Mouse (Mus musculus): Measurements from ENCODE around the gene Dnmt3l. TPM values are rescaled to one million over a fixed set of nuclear protein-coding genes. Genes with fewer than 3 reads are reported as not detected.
"Not testable (repeated sequence)": the region's sequence is repeated elsewhere in the genome, so short reads cannot be mapped to it uniquely, and the experiment has no call there.

The Dnmt3l gene
- total RNA-seq, 2 experiments from 2014 or later = 0.54 TPM; not detected in 1

DNA sequence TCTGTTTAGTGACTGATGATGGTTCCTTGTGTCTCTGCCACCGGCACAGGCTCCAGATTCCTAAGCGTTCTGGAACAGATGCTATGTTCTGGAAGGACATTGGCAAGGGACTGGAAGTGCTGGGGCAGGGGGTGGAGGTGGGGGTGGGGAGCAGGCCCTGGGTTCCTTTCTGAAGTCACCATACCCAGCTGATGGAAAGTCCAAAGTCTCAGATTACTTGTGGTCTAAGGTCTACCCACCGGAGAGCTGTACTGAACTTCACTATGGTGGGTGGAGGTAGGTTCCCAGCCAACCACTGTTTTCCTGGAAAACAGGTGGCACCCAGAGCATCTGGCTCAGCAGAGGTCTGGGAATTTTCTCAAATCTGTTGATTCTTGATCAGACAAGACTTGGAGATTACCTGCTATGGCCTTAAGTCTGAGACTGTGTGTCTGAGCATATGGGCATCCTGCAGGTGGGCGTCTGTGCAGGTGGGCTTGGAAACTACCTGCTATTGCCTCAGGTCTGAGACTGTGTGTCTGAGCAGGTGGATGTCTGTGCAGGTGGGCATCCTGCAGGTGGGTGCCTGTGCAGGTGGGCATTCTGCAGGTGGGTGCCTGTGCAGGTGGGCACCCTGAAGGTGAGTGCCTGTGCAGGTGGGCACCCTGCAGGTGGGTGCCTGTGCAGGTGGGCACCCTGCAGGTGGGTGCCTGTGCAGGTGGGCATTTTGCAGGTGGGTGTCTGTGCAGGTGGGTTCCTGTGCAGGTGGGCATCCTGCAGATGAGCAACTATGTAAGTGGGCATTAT is 49.2 kb downstream of the Dnmt3l start:
- intact Hi-C loops (cut with DNase I) = no loop called here
- DNase-seq (ENCODE audit: extremely low spot score in 1 of 2, low spot score in 2 of 2) = no peak
- H3K27ac ChIP-seq = no peak overlapping the region
- no peak for TF ChIP-seq CTCF (IDR thresholded peaks at IDR 0.05)
- no peak overlapping the region for H3K4me3 ChIP-seq

DNA sequence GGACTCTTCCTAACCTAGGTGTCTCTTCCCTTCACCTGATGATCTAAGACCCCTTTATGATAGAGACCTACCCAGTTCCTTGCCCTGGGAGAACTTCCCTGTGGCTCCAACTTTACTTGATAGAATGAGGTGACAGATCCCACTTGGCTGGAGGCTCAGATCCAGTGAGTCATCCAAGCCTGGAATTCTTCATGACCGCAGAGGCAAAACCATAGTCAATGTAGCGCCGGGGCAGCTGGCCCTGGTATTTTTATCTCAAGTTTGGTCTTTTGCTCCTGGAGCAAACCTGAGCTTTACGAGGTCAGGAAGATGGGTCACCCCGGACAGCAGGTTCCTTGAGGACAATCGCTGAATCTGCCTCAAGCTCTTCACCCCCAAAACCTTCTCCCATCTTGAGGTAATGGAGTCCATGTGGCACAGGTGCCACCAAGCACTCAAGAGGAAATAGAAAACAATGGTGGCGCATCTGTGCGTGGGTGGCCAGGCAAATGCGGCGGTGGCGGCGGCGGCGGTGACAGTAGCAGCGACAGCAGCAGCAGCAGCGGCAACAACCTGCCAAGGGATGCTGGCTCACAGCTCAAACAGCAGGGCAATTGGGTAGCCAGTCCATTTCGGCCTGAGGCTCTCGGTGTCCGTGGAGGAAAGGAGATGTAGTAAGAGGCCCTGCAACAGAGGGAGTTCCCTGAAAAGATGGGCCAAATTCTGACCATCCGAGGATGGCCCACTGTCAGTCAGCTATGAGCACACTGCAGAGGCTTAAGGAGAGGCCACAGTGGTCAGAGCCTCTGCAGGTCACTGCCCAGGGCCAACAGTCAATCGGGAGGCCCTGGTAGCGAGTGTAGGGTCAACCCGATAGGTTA is 50.3 kb downstream of the Dnmt3l start:
- intact Hi-C loops (cut with DNase I) = no loop called here
- TF ChIP-seq CTCF (IDR thresholded peaks at IDR 0.05) = no peak
- no peak for DNase-seq (ENCODE audit: extremely low spot score in 1 of 2, low spot score in 2 of 2)
- H3K27ac ChIP-seq = no peak overlapping the region
- no peak overlapping the region for H3K4me3 ChIP-seq

- intact Hi-C loops (cut with DNase I) = no loop called here
- H3K27ac ChIP-seq = no peak overlapping the region
- no peak for DNase-seq (ENCODE audit: extremely low spot score in 1 of 2, low spot score in 2 of 2)
- TF ChIP-seq CTCF (IDR thresholded peaks at IDR 0.05) = no peak
- H3K4me3 ChIP-seq = no peak overlapping the region
Observed at GRCm38 (mm10) chr10:78092725-78093029, 50.9 kb downstream of the Dnmt3l start.

GRCm38 (mm10) chr10:78095221-78095620 is 53.5 kb downstream of the Dnmt3l start:
- Histone ChIP-seq H3K27ac (no peak overlapping the region), H3K4me3 (no peak overlapping the region)
- DNase-seq (ENCODE audit: extremely low spot score in 1 of 2, low spot score in 2 of 2) = no peak
- no peak for TF ChIP-seq CTCF (IDR thresholded peaks at IDR 0.05)
- intact Hi-C loops (cut with DNase I) = no loop called here

DNA sequence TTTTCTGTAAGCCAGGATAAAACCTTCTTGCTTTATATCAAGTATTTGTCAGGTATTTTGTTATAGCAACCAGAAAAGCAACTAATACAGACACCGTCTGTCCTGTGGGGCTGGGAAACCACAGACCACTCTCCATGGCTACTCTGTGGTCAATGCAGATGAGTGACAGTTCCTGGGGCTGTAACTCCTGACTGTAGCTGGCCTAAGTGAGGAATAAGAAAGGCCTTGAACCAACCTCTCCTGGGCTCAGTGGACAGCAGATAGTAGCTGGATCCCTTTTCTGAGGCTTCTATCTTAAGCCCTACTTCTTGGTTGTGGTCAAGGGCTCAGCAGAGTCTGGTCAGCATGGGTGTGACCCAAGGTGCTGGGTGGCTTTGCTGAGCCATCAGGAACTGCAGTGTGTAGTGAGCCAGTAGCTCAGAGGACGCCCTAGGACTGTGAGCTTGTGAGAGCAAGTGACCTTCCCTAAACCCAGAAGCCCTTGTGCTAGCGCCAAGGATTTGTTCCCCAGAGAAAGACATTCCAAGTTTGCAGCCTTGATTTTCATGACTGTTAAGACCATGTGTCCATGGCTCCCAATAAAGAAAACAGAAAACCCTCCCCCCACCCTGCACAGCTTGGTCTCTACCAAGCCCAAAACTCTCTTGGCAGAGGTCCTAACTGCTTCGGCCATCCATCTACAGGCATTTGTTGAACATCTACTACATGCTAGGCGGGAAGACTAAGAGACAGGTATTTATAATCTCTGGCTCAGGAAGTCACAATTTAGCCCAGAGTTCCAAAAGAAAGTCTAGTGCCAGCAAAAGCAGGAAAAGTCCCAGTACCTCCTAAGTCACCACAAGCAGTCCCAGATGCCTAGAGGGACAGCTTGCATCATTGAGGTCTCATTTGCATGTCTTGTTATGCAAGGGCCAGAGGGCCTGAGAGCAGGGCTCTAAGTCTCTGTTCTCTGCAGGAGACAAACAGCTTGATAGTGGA is 54.5 kb downstream of the Dnmt3l start:
- no peak for DNase-seq (ENCODE audit: extremely low spot score in 1 of 2, low spot score in 2 of 2)
- intact Hi-C loops (cut with DNase I) = no loop called here
- no peak overlapping the region for H3K27ac ChIP-seq
- no peak for TF ChIP-seq CTCF (IDR thresholded peaks at IDR 0.05)
- H3K4me3 ChIP-seq = no peak overlapping the region

- intact Hi-C loops (cut with DNase I); H3K4me3 ChIP-seq; DNase-seq (ENCODE audit: extremely low spot score in 1 of 2, low spot score in 2 of 2); H3K27ac ChIP-seq: not testable (repeated sequence)
Observed at GRCm38 (mm10) chr10:78099860-78100259, 58.1 kb downstream of the Dnmt3l start.

- TF ChIP-seq CTCF (IDR thresholded peaks at IDR 0.05) = no peak
- no peak for DNase-seq (ENCODE audit: extremely low spot score in 1 of 2, low spot score in 2 of 2)
- Histone ChIP-seq H3K4me3 (no peak overlapping the region), H3K27ac (no peak overlapping the region)
- intact Hi-C loops (cut with DNase I) = no loop called here
Observed at GRCm38 (mm10) chr10:78100989-78101780, 59.4 kb downstream of the Dnmt3l start.

GRCm38 (mm10) chr10:78104555-78105490 is 63.1 kb downstream of the Dnmt3l start:
- TF ChIP-seq CTCF (IDR thresholded peaks at IDR 0.05) = no peak
- H3K27ac ChIP-seq = peak overlapping the region; percentile 65
- intact Hi-C loops (cut with DNase I) = no loop called here
- DNase-seq (ENCODE audit: extremely low spot score in 1 of 2, low spot score in 2 of 2) = no peak
- H3K4me3 ChIP-seq = peak overlapping the region; percentile 26; the same call in 1 of the 2 replicates

DNA sequence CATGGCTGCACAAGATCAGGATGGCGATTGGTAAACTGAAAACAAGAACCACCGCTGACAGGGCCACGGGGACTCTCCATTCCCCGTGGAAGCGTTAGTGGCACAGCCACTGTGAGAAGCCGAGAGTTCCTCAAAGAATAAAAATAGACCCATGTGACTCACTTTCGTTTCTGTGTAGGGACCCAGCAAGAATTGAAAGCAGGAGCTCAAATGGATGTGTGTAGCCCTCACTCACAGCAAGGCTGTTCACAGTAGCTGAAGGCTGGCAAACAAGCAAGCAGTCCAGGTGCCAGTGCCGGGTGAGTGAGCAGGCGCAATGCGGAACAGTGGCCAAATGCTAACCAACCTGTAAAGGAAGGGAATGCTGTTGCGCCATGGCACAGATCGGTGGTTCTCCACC is 63.8 kb downstream of the Dnmt3l start:
- peak overlapping the region; percentile 65 for H3K27ac ChIP-seq
- intact Hi-C loops (cut with DNase I) = no loop called here
- peak overlapping the region; percentile 26 for H3K4me3 ChIP-seq
- TF ChIP-seq CTCF (IDR thresholded peaks at IDR 0.05) = no peak
- peak; percentile 12 to 19 for DNase-seq (ENCODE audit: extremely low spot score in 1 of 2, low spot score in 2 of 2)

Other genes with a start within 250 kb of the Dnmt3l start
- not detected for gene Gm9639, start 246.9 kb upstream of the Dnmt3l start, total RNA-seq (2021)
- not detected for gene Gm19668, start 242.8 kb upstream of the Dnmt3l start, total RNA-seq (2021)
- gene Gm9507, start 230.1 kb upstream of the Dnmt3l start, total RNA-seq (2021) = not detected
- gene Gm2696, start 227.3 kb upstream of the Dnmt3l start, total RNA-seq (2021) = not detected
- not detected for gene Krtap10-4, start 214.9 kb upstream of the Dnmt3l start, total RNA-seq (2021)
- gene Krtap10-10, start 206.0 kb upstream of the Dnmt3l start, total RNA-seq (2021) = not detected
- not detected for gene Gm36176, start 195.1 kb upstream of the Dnmt3l start, total RNA-seq (2021)
- not detected for gene Gm10318, start 189.1 kb upstream of the Dnmt3l start, total RNA-seq (2021)
- gene Gm3285, start 180.0 kb upstream of the Dnmt3l start, total RNA-seq (2021) = not detected
- gene Lrrc3, start 139.4 kb upstream of the Dnmt3l start, total RNA-seq (2021) = 1 to 10 TPM; 9.5 to 9.8 TPM
- gene Trpm2, start 71.4 kb upstream of the Dnmt3l start, total RNA-seq (2021) = 10 to 100 TPM; 44.7 to 50.3 TPM
- gene 1810043G02Rik, start 63.4 kb upstream of the Dnmt3l start, total RNA-seq (2021) = 10 to 100 TPM; 33.9 to 34.0 TPM
- gene Pfkl, start 31.9 kb upstream of the Dnmt3l start, total RNA-seq (2021) = 100 to 1,000 TPM; 141 to 149 TPM
- under 1 TPM in 1 of 2 experiments, not detected in 1; 0.56 TPM for gene Aire, start 1.7 kb downstream of the Dnmt3l start, total RNA-seq (2021)
- 1 to 10 TPM; 3.5 to 3.6 TPM for gene Icosl, start 27.4 kb downstream of the Dnmt3l start, total RNA-seq (2021)
- 100 to 1,000 TPM; 104 TPM for gene D10Jhu81e, start 127.8 kb downstream of the Dnmt3l start, total RNA-seq (2021)
- gene Pwp2, start 143.2 kb downstream of the Dnmt3l start, total RNA-seq (2021) = 10 to 100 TPM; 19.6 to 19.7 TPM
- gene Trappc10, start 202.7 kb downstream of the Dnmt3l start, total RNA-seq (2021) = 10 to 100 TPM; 86.7 to 88.6 TPM

All from left cerebral cortex, adult 2 months (tissue).